Mouse (Mus musculus): ENCODE measurements around the gene Cux2. TPM values are rescaled to one million over a fixed set of nuclear protein-coding genes. Genes with fewer than 3 reads are reported as not detected.

Gene Cux2
- total RNA-seq, 2 experiments from 2014 or later, result 187 to 216 TPM

- DNase-seq (ENCODE audit: low spot score in 2 of 2), result no peak
- intact Hi-C loops (cut with DNase I), result no loop called here
These were observed 19.3 kb downstream of the Cux2 start for GRCm38 (mm10) chr5:122030640-122031039.

DNA sequence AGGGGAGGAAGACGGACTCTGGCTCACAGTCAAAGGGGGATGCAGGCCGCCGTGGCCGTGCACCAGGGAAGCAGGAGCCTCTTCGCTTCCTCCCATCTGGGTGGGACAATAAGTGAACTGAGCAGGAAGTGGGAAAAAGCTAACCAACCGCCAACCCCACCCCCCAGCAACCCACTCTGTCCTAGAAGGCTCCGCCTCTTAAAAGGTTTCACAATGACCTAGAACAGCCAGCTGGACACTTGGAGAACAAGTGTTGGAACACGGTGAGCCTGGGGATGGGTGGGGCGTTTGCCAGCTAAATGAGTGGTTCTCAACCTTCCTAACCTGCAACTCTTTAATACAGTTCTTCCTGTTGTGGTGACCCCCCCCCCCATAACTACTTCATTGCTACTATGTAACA, 23.1 kb downstream of the Cux2 start:
- intact Hi-C loops (cut with DNase I), result no loop called here
- DNase-seq (ENCODE audit: low spot score in 2 of 2), result no peak

DNA sequence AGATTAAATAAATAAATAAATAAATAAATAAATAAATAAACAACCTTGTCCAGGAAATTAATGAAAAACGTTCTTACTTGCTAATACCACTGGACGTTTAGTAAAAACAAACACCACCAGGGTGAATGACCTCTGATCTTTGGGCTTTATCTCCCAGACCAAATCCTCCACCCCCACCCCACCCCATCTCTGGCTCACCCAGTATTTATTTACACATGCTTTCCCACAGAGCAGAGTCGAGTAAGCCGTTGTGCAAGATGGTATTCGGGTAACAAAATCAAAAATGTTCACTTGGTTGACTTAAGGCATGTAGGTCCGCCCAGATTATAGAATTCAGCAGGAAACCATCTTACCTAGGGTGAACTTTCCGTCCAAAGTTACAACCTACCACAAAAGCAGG, 23.6 kb downstream of the Cux2 start:
- DNase-seq (ENCODE audit: low spot score in 2 of 2), result no peak
- intact Hi-C loops (cut with DNase I), result no loop called here

- intact Hi-C loops (cut with DNase I), result no loop called here
- no peak for DNase-seq (ENCODE audit: low spot score in 2 of 2)
These were observed 24.8 kb downstream of the Cux2 start for GRCm38 (mm10) chr5:122025117-122025516.

DNA sequence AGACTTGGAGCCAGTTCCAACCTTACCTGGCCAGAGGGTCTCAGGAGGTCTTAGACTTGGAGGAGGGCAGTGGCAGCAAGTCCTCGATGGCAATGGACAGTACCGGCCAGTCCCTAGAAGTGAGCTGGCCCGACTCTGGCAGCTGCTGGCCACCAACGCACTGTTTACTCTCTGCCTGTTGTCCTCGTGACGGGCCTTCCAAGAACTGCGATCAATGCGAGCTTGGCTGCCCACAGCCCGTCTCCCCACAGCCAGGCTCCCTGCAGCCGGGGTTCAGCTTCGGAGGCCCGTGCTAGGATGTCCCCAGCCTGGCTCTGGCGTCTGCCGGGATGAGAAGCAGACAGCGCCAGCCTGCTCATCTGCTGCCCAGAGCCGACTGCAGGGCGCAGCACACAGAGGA, 30.6 kb downstream of the Cux2 start:
- no peak for DNase-seq (ENCODE audit: low spot score in 2 of 2)
- intact Hi-C loops (cut with DNase I), result no loop called here

GRCm38 (mm10) chr5:122017778-122018177, 32.1 kb downstream of the Cux2 start:
- no peak for DNase-seq (ENCODE audit: low spot score in 2 of 2)
- intact Hi-C loops (cut with DNase I), result no loop called here

- no peak for DNase-seq (ENCODE audit: low spot score in 2 of 2)
These were observed 32.6 kb downstream of the Cux2 start for GRCm38 (mm10) chr5:122017269-122017668.

GRCm38 (mm10) chr5:122016744-122017143, 33.2 kb downstream of the Cux2 start:
- intact Hi-C loops (cut with DNase I), result no loop called here
- no peak for DNase-seq (ENCODE audit: low spot score in 2 of 2)

More at GRCm38 (mm10) chr5:122017269-122017668, 32.6 kb downstream of the Cux2 start:
- intact Hi-C loops (cut with DNase I), result no loop called here

- intact Hi-C loops (cut with DNase I), result no loop called here
These were observed 34.8 kb downstream of the Cux2 start for GRCm38 (mm10) chr5:122015149-122015548.

DNA sequence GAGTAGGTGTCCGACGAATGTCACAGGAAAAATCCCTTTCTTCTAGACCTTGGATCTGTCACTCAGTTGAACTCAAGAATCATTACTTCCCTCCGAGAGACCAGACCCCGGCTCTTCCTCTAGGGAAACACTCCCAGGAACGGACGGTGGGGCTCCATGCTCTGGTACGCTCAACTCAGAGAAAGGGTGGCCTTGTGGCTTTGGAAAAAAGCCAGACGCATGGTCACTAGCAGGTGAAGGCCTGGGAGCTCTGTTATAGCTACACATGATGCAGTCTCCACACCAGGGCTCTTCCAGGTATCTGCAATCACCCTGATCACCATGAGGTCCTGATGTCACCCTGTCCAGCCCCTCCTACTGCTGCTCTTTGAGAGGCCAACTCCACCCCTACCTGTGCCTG, 35.2 kb downstream of the Cux2 start:
- no peak for DNase-seq (ENCODE audit: low spot score in 2 of 2)
- intact Hi-C loops (cut with DNase I), result no loop called here

More at GRCm38 (mm10) chr5:122015149-122015548, 34.8 kb downstream of the Cux2 start:
- DNase-seq (ENCODE audit: low spot score in 2 of 2), result peak in 1 of 2 experiments; percentile 18

DNA sequence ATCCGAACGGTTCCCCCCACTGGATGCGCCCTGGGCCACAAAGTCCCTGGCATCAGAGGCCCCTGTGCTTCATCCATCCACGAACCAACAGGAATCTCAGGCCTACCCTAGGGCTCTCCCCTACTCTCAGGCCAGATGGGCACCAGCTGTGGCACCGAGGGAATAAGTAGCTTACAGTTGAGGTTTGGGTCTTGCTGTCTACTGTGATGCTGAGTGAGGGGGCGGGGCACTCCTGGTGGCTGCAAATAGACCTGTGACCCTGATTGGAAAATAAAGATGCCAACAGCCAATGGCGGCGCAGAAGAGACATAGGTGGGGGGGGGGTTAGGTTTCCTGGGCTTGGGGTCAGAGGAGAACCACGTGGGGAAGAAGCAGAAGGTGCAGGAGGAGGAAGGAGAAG, 38.6 kb downstream of the Cux2 start:
- no peak for DNase-seq (ENCODE audit: low spot score in 2 of 2)
- intact Hi-C loops (cut with DNase I), result no loop called here

GRCm38 (mm10) chr5:122007946-122008441, 41.9 kb downstream of the Cux2 start:
- intact Hi-C loops (cut with DNase I), result no loop called here
- no peak for DNase-seq (ENCODE audit: low spot score in 2 of 2)

DNA sequence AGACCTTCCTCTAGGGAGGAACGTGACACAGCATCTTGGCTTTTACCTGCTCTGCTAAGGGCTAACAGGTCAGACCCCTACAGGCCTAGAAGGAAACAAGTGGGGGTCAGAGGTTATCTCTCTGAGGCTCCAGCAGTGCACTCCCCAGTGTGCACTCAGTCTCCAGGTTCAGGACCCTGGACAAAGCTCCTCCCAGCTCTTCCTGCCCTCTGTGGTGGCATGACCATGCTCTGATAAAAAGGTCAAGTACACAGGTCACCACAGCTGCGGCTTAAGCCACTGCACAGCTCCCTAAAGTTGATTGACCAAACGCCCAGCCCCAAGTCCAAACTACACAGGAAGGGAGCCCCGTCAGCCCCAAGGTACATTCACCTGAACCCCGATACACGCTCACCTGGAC, 46.4 kb downstream of the Cux2 start:
- intact Hi-C loops (cut with DNase I), result no loop called here
- no peak for DNase-seq (ENCODE audit: low spot score in 2 of 2)

GRCm38 (mm10) chr5:122002148-122002547, 47.8 kb downstream of the Cux2 start:
- intact Hi-C loops (cut with DNase I), result no loop called here
- DNase-seq (ENCODE audit: low spot score in 2 of 2), result peak; percentile 38 to 51

DNA sequence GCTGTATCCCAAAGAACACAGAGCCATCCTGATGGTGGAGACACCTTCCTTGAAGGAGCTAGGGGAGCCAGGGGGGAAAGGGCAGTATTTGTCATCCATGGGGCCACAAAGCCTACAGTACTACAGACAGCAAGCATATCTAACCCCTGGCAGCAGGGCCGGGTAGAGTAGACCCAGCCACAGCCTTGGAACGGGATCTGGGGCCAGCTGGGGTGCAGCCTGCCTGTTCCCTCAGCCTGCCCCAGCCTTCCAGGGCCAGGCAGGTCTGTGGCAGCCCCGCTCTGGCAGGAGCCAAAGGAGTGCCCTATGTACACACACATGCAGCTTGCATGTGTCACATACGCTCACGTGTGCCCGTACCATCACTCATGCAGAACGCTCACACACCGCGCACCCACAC, 48.6 kb downstream of the Cux2 start:
- intact Hi-C loops (cut with DNase I), result loop anchor here (2.0 kb wide), 1 partner anchor 47 kb away; no protein-coding TSS in a partner anchor
- DNase-seq (ENCODE audit: low spot score in 2 of 2), result peak; percentile 15 to 35

DNA sequence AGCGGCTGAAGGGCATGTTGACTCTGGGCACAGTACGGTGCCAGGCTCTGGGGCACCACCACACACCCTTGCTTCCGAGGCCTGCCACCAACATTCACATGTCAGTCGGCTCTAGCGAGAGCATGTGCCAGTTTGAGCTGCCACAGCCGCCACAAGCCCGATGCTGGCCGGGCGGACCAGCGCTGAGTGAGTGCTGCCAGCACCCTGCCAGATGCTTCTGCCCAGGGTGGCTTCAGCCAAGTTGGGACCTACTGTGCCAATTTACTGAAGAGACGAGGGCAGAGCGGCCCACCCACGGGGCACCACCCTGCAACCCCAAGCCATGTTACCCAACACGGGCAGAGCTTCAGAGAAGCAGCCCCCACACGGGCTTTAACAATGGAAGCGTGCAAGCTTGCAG, 49.5 kb downstream of the Cux2 start:
- peak in 1 of 2 experiments; percentile 29 for DNase-seq (ENCODE audit: low spot score in 2 of 2)
- intact Hi-C loops (cut with DNase I), result loop anchor here (2.0 kb wide), 1 partner anchor 48 kb away; no protein-coding TSS in a partner anchor

GRCm38 (mm10) chr5:121998981-121999795, 50.7 kb downstream of the Cux2 start:
- peak; percentile 54 to 58 for DNase-seq (ENCODE audit: low spot score in 2 of 2)
- intact Hi-C loops (cut with DNase I), result loop anchor here (5.0 kb wide), 1 partner anchor 52 kb away; no protein-coding TSS in a partner anchor

GRCm38 (mm10) chr5:121998281-121998680, 51.6 kb downstream of the Cux2 start:
- no peak for DNase-seq (ENCODE audit: low spot score in 2 of 2)
- intact Hi-C loops (cut with DNase I), result loop anchor here (5.0 kb wide), 1 partner anchor 51 kb away; no protein-coding TSS in a partner anchor

DNA sequence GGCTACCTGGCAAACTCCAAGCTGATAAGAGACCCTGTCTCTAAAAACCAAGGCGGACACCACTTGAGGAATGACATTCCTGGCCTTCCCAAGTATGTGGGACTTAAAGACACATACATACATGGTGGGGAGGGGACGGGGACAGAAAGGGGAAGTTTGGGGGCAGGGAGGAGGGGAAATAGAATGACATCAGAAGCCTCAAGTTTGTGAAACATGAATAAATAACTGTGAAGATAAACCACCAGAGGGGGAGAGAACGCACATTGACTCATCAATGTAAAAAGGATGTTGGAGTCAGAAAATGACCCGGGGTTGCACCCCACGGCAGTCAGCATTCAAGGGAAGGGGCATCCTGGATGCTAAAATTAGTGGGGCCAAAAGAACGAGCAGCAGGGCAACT, 53.2 kb downstream of the Cux2 start:
- DNase-seq (ENCODE audit: low spot score in 2 of 2), result no peak
- intact Hi-C loops (cut with DNase I), result loop anchor here (5.0 kb wide), 1 partner anchor 49 kb away; no protein-coding TSS in a partner anchor

- no peak for DNase-seq (ENCODE audit: low spot score in 2 of 2)
- intact Hi-C loops (cut with DNase I), result loop anchor here (5.0 kb wide), 1 partner anchor 48 kb away; no protein-coding TSS in a partner anchor
These were observed 55.1 kb downstream of the Cux2 start for GRCm38 (mm10) chr5:121994808-121995207.

- intact Hi-C loops (cut with DNase I), result no loop called here
- no peak for DNase-seq (ENCODE audit: low spot score in 2 of 2)
These were observed 58.0 kb downstream of the Cux2 start for GRCm38 (mm10) chr5:121991914-121992313.
